Mouse (Mus musculus) v-Abl transformed pro-B cells (cell line): ENCODE data around the gene Zbed6.

ENCODE experiments used
- in situ Hi-C, 2 experiments: fragments of 400-800 bp; cut with MboI; formaldehyde crosslinking; loops; one replicate each; pipeline ENCODE4 v1.15.1; 2025; ENCODE audit not compliant: unreplicated experiment in 2 of 2

Zbed6 gene

DNA sequence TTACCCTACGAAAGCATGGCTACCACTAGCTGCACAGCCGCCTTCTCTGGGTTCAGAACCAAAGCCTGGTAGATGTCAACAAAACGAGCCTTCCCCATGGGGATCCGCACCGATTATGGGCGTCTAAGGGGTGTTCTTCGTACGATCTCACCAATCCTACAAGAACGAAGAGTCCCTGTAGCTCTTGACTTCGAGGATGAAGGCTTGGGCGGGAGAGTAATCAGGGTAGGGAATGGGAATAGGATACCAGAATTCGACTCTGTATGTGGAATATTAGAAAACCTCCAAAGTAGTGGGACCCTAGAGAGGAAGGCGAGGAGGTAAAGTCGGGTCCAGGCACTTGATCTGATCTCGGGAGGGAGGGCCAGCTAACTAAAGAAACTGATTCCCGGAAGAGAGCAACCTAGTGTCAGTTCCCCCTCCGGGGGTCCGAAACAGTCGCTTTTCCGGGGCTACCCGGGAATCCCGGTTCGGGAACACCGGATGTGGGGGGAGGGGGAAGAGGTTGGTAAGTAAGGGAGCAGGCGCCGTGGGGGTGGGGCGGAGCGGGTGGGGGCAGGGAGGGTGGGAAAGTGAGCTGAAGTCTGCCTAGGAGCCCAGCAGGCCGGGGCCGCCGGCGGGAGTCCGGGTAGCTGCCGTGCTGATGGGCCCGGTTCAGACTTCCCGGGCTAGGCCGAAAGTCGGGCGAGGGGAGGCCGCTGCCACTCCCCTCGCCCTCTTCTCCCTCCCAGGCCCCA lies at the start of gene Zbed6:
Gene Zbed6, minus strand, starts transcription at position 420 of the 737 bp plus-strand sequence.
- in situ Hi-C loops: loop anchor here (5.0 to 25.0 kb wide), 2 partner anchors 42 to 1648 kb away; partner anchors contain the start of gene Elk4 (in 1 of the 2)

DNA sequence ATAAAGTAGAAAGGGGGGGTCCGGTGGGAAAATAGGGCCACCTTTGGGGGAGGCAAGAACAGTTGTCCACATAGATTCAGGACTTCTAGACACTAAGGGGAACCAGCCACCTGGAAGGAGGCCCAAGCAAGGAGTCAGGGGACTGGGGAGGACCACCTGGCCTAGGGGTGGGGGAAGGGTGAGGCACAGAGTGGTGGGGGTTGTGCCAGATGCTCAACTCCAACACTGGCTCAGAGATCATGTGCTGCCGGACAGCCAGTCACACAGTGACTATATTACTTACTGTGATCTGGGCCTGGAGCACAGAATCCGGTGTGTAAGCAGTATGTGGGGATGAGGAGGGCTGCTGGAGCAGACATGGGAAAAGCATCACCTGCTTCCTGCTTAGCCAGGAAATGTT lies 48.6 kb upstream of the Zbed6 start:
- in situ Hi-C loops: loop anchor here in 1 of 2 experiments (10.0 kb wide), 1 partner anchor 574 kb away; the partner anchor contains the start of gene Ppp1r15b

- in situ Hi-C loops: loop anchor here (5.0 to 10.0 kb wide), 2 partner anchors 40 to 567 kb away; partner anchors contain the start of genes Gm38394 (in 1 of the 2), Ppp1r15b (in 1 of the 2) and Zbed6 (in 1 of the 2)
These were observed 41.1 kb upstream of the Zbed6 start for GRCm38 (mm10) chr1:133701824-133702223.

GRCm38 (mm10) chr1:133697935-133698620 lies 37.4 kb upstream of the Zbed6 start:
- in situ Hi-C loops: loop anchor here in 1 of 2 experiments (5.0 to 10.0 kb wide), 3 partner anchors 41 to 683 kb away; no protein-coding TSS in a partner anchor

- in situ Hi-C loops: loop anchor here in 1 of 2 experiments (5.0 to 10.0 kb wide), 3 partner anchors 39 to 681 kb away; no protein-coding TSS in a partner anchor
These were observed 35.2 kb upstream of the Zbed6 start for GRCm38 (mm10) chr1:133695901-133696300.

DNA sequence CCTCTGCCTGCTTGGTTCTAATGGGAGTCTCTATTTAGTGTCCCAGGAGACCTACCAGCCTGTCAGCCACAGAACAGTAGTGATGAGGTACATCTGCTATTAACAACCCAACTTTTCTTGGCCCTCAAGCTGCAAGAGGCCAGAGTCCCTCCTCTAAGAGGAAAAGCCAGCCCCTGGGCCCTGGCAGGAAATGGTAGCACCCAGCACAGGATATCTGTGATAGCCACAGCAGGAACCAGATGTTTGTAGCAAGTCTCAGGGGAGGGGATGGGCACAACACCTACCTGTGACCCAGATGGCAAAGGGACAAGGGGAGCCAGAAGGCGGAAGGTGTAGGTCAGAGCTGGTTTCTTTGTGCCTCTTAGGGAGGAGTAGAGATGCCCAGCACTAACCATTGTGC lies 34.2 kb upstream of the Zbed6 start:
- in situ Hi-C loops: loop anchor here in 1 of 2 experiments (5.0 to 10.0 kb wide), 3 partner anchors 38 to 680 kb away; no protein-coding TSS in a partner anchor

DNA sequence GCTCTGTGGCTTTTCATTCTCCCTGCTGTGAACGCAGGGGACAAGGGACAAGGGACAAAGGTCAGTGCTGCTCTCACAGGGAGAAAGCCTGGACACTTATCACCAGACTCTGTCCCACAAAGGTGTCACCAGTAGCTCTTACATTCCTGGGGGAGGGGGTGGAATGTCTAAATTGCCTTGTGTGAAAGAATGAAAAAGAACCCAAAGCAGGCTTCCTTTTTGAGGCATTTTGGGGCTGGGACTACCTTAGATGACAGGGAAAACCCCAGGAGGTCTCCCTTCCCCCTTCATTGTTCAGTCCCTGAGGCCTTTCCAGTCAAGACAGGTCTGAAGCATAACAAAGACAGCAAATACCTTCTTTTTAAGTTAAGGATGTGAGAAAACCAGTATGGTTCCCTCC lies 33.6 kb upstream of the Zbed6 start:
- in situ Hi-C loops: loop anchor here in 1 of 2 experiments (10.0 kb wide), 2 partner anchors 370 to 680 kb away; no protein-coding TSS in a partner anchor

- in situ Hi-C loops: loop anchor here in 1 of 2 experiments (10.0 kb wide), 2 partner anchors 371 to 679 kb away; no protein-coding TSS in a partner anchor
These were observed 32.9 kb upstream of the Zbed6 start for GRCm38 (mm10) chr1:133693536-133694114.

DNA sequence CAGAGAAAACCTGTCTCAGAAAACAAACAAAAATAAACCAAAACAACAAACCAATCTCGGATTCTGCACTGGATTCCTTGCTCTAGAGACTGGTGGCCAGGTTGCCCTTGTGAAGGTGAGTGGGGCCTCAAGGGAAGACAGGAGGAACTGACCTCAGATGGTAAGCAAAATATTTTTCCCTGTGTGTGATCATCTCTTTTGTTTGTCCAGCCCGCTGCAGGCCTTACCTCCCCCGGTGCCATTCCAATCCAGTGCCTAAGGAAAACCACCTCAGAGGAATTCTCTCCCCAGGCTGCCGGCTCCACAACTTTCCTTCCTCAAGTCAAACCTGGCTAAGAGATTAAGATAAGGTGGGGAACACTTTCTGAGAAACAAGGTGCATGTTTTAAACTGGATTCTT lies 31.5 kb upstream of the Zbed6 start:
- in situ Hi-C loops: loop anchor here in 1 of 2 experiments (10.0 kb wide), 2 partner anchors 373 to 677 kb away; no protein-coding TSS in a partner anchor

- in situ Hi-C loops: loop anchor here in 1 of 2 experiments (10.0 kb wide), 2 partner anchors 374 to 676 kb away; no protein-coding TSS in a partner anchor
These were observed 30.4 kb upstream of the Zbed6 start for GRCm38 (mm10) chr1:133691046-133691445.

GRCm38 (mm10) chr1:133689897-133690296 lies 29.2 kb upstream of the Zbed6 start, which contains the start of gene Lax1:
Gene Lax1, minus strand, starts transcription at chr1:133690108.
- in situ Hi-C loops: loop anchor here in 1 of 2 experiments (10.0 kb wide), 2 partner anchors 375 to 675 kb away; no protein-coding TSS in a partner anchor

GRCm38 (mm10) chr1:133688301-133688700 lies 27.6 kb upstream of the Zbed6 start:
- in situ Hi-C loops: no loop called here

GRCm38 (mm10) chr1:133685749-133686519 lies 25.2 kb upstream of the Zbed6 start:
- in situ Hi-C loops: no loop called here

DNA sequence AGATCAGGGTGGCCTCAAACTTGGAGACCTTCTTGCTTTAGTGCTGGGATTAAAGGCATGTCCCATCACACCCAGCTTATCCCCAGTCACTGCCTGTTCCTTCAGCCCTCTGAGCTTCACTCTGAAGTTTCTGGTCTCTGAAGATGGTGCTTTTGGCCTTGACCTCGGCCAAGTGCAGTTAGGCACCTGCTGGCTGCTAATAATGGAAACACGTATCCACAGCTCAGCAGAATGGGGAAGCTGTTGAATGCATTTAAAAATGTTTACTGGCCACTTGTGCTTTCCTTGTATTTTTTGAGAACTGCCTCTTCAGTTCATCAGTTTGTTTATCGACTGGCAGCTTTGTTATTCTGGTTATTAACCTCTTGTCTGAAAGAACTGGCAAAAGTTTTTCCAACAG lies 11.1 kb upstream of the Zbed6 start:
- in situ Hi-C loops: loop anchor here in 1 of 2 experiments (25.0 kb wide), 1 partner anchor 1660 kb away; the partner anchor contains the start of gene Elk4

DNA sequence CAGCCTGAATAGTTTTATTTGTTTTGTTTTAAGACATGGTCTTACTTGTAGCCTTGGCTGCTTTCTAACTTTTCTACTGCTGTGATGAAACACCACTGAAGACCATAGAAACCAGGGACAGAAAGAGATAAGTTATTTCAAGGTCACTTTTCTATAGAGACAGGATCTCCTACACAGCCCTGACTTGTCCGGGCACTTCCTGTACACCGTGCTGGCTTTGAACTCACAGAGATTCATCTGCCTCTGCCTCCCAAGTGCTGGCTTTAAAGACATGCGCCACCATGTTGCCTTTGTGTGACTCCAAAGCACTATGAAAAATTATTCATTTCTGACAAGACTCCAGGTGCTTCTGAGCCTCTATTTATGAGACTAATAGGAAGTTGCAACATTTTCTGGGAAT lies 10.6 kb upstream of the Zbed6 start:
- in situ Hi-C loops: loop anchor here in 1 of 2 experiments (25.0 kb wide), 1 partner anchor 1659 kb away; the partner anchor contains the start of gene Elk4

GRCm38 (mm10) chr1:133670776-133671175 lies 10.1 kb upstream of the Zbed6 start:
- in situ Hi-C loops: loop anchor here in 1 of 2 experiments (25.0 kb wide), 1 partner anchor 1658 kb away; the partner anchor contains the start of gene Elk4

GRCm38 (mm10) chr1:133670190-133670589 lies 9.5 kb upstream of the Zbed6 start:
- in situ Hi-C loops: loop anchor here in 1 of 2 experiments (25.0 kb wide), 1 partner anchor 1658 kb away; the partner anchor contains the start of gene Elk4

- in situ Hi-C loops: loop anchor here in 1 of 2 experiments (25.0 kb wide), 1 partner anchor 1656 kb away; the partner anchor contains the start of gene Elk4
These were observed 7.9 kb upstream of the Zbed6 start for GRCm38 (mm10) chr1:133668618-133669017.

DNA sequence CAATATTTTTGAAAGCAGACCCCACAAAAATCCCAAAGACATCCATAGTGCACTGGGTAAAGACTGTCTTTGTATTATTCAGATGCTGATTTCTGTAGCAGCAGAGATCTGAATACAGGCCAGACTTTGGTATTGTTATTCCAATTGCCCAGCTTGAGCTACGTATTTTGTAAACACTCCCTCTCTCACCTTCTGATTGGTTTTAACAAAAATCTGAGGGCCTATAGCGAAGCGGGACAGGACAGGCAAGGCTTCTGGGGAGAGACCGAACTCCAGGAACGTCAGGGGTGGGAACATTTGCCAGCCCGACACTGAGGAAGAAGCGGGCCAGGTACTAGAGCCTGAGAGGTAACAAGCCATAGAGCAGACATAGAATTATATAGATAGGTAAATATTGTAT lies 7.0 kb upstream of the Zbed6 start:
- in situ Hi-C loops: loop anchor here in 1 of 2 experiments (25.0 kb wide), 1 partner anchor 1655 kb away; the partner anchor contains the start of gene Elk4
